In the genomic region with DNA sequence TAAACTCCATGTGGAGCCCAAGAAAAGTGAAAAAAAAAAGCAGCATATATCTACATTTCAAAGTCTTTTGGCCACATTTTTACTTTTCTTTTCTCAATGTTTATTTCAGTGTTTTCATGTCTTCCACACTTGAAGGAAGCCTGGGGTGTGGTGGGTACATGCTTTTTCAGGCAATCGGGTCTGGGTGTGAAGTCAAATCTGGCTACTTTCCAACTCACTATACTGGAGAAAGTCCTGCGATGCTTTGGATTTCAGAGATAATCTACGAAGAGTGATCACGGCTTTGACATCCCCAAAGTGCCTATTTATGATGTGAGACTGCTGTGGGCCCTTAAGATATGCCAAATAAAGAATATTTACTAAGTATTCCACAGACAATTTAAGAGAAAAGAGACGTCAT, we compare ENCODE assay signal across 24 mouse cellular contexts.
"Had no signal": no experiment of that assay in that cellular context is flagged by ENCODE, and none has a peak within 500 bp of the region (broad histone marks: within the 10 kb centered on the region; RNA-seq: fewer than 3 reads in every experiment).

No protein-coding gene starts in this region.

- H3K36me3 ChIP-seq: hindbrain, embryonic 10.5 days; hindbrain, embryonic 12.5 days; intestine, embryonic 15.5 days; limb, embryonic 10.5 days; limb, embryonic 12.5 days had no signal

- H3K27me3 ChIP-seq: hindbrain, embryonic 12.5 days; intestine, embryonic 15.5 days; limb, embryonic 12.5 days had no signal

- H3K4me2 ChIP-seq: heart, embryonic 11.5 days; hindbrain, embryonic 12.5 days; hindbrain, embryonic 14.5 days; intestine, embryonic 15.5 days; limb, embryonic 12.5 days had no signal

- DNase-seq: gastrocnemius, adult 2 months; gastrocnemius, postnatal 10 days; gastrocnemius, postnatal 25 days; heart, adult 2 months; heart, postnatal 10 days; heart, postnatal 4 days; kidney, adult 18-20 months; kidney, adult 8-10 months; kidney, postnatal 10 days; kidney, postnatal 25 days; kidney, postnatal 4 days; liver had no signal

- H3K4me3 ChIP-seq: gastrocnemius, adult 2 months; heart, adult 2 months; hindbrain, embryonic 10.5 days; hindbrain, embryonic 12.5 days; intestine, embryonic 15.5 days; layer of hippocampus, adult 2 months; left cerebral cortex, adult 2 months; limb, embryonic 10.5 days; limb, embryonic 12.5 days had no signal

- H3K4me1 ChIP-seq: hindbrain, embryonic 10.5 days had no signal

- H3K27ac ChIP-seq: heart, adult 2 months; hindbrain, embryonic 10.5 days; hindbrain, embryonic 12.5 days; hindbrain, embryonic 14.5 days; intestine, embryonic 15.5 days; layer of hippocampus, adult 2 months; left cerebral cortex, adult 2 months; limb, embryonic 10.5 days; limb, embryonic 12.5 days had no signal

- ATAC-seq: hindbrain, embryonic 16.5 days; inflammation-experienced regulatory T-cells, adult 6 months; intestine, embryonic 15.5 days; intestine, postnatal 0 days had no signal

- H3K9ac ChIP-seq: hindbrain, embryonic 12.5 days; hindbrain, embryonic 14.5 days; intestine, embryonic 15.5 days; limb, embryonic 12.5 days had no signal

- H3K9me3 ChIP-seq: hindbrain, embryonic 10.5 days; hindbrain, embryonic 12.5 days; intestine, embryonic 15.5 days; limb, embryonic 10.5 days; limb, embryonic 12.5 days had no signal
